Comparison of ENCODE assay signal across 24 mouse cellular contexts in the genomic region with DNA sequence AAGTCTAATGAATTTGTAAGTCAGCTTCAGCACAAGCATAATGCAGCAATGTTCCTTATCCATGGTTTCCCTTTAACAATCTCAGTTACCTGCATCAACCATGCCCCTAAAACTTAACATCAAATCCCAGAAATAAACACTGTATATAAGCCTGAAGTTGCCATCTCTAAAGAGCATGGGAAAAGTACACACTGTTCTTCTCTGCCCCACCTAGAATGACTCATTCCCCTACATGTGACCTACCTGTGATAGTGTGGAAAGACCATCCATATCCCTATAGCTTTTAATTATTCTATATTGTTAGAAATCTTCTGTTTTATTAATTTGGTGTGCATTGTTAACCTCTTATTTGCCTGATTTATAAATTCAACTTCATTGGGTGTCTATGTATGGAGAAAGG. TPM values are rescaled to one million over a fixed set of nuclear protein-coding genes. Genes with fewer than 3 reads are reported as not detected.
DNase-seq lines count a peak whose midpoint lies in the region; ATAC-seq and TF ChIP-seq lines count a peak whose summit lies in the region.
"Had no signal": no experiment of that assay in that cellular context is flagged by ENCODE, and none has a peak within 500 bp of the region (broad histone marks: within the 10 kb centered on the region; RNA-seq: fewer than 3 reads in every experiment).

No protein-coding gene starts in this region.

- peak; percentile 66 for ATAC-seq in lung, postnatal 0 days
- ATAC-seq in intestine, embryonic 16.5 days = peak; percentile 86
- ATAC-seq in stomach, postnatal 0 days (ENCODE audit: low FRiP score, low TSS enrichment) = peak; percentile 81
- ATAC-seq: activated CD4-positive, CD25-positive, alpha-beta regulatory T cell, adult 4 months; forebrain, embryonic 14.5 days; forebrain, embryonic 16.5 days had no signal

- H3K4me2 ChIP-seq in lung, postnatal 0 days (replicated peaks; ENCODE audit: low read depth, low read length) = no peak overlapping the region
- H3K4me2 ChIP-seq in intestine, embryonic 16.5 days (ENCODE audit: low read depth, low read length) = no peak overlapping the region
- no peak overlapping the region for H3K4me2 ChIP-seq in stomach, postnatal 0 days (replicated peaks; ENCODE audit: low read depth)
- H3K4me2 ChIP-seq: embryonic facial prominence, embryonic 13.5 days; embryonic facial prominence, embryonic 15.5 days; forebrain, embryonic 12.5 days had no signal

- TF ChIP-seq CTCF in lung, postnatal 0 days (IDR thresholded peaks at IDR 0.05) = no peak
- TF ChIP-seq CTCF in stomach, postnatal 0 days (IDR thresholded peaks at IDR 0.05; ENCODE audit: low read depth) = no peak

- no peaks in the 10 kb centered on the region for H3K9me3 ChIP-seq in lung, postnatal 0 days (ENCODE audit: low read length)
- no peaks in the 10 kb centered on the region for H3K9me3 ChIP-seq in intestine, embryonic 16.5 days (ENCODE audit: control insufficient read depth, low read length)
- H3K9me3 ChIP-seq in stomach, postnatal 0 days (ENCODE audit: control insufficient read depth, low read length) = no peaks in the 10 kb centered on the region
- H3K9me3 ChIP-seq: embryonic facial prominence, embryonic 13.5 days; embryonic facial prominence, embryonic 15.5 days; forebrain, embryonic 10.5 days; forebrain, embryonic 12.5 days had no signal

- no peaks in the 10 kb centered on the region for H3K27me3 ChIP-seq in lung, postnatal 0 days (replicated peaks; ENCODE audit: insufficient read depth, low read length)
- H3K27me3 ChIP-seq in intestine, embryonic 16.5 days (replicated peaks; ENCODE audit: control insufficient read depth, insufficient read depth, low read length) = no peaks in the 10 kb centered on the region
- no peaks in the 10 kb centered on the region for H3K27me3 ChIP-seq in stomach, postnatal 0 days (ENCODE audit: control insufficient read depth, insufficient read depth, low read length)
- H3K27me3 ChIP-seq: embryonic facial prominence, embryonic 13.5 days; embryonic facial prominence, embryonic 15.5 days; forebrain, embryonic 12.5 days had no signal

- peak; percentile 87 for TF ChIP-seq EP300 in lung, postnatal 0 days (IDR thresholded peaks at IDR 0.05)
- TF ChIP-seq EP300 in stomach, postnatal 0 days (optimal IDR thresholded peaks at IDR 0.05) = no peak

- no peak overlapping the region for H3K9ac ChIP-seq in lung, postnatal 0 days (replicated peaks; ENCODE audit: low read depth)
- no peak overlapping the region for H3K9ac ChIP-seq in intestine, embryonic 16.5 days (ENCODE audit: low read depth, low read length)
- no peak overlapping the region for H3K9ac ChIP-seq in stomach, postnatal 0 days (ENCODE audit: low read length)
- H3K9ac ChIP-seq: embryonic facial prominence, embryonic 13.5 days; embryonic facial prominence, embryonic 15.5 days; forebrain, embryonic 12.5 days had no signal

- no peak overlapping the region for H3K4me3 ChIP-seq in lung, postnatal 0 days (ENCODE audit: low read depth, low read length)
- H3K4me3 ChIP-seq in intestine, embryonic 16.5 days (ENCODE audit: low read length) = no peak overlapping the region
- H3K4me3 ChIP-seq in stomach, postnatal 0 days (ENCODE audit: low read depth, low read length) = no peak overlapping the region
- H3K4me3 ChIP-seq: embryonic facial prominence, embryonic 13.5 days; embryonic facial prominence, embryonic 15.5 days; erythroblast, embryonic 14.5 days; forebrain, embryonic 10.5 days; forebrain, embryonic 12.5 days had no signal

- peak; percentile 44 for DNase-seq in lung, postnatal 0 days (ENCODE audit: low spot score)
- DNase-seq in lung, postnatal 36 days = no peak
- no peak for DNase-seq in stomach, postnatal 0 days (ENCODE audit: low spot score)
- DNase-seq in right cerebral cortex, postnatal 10 days (ENCODE audit: low spot score in 2 of 2) = no peak
- DNase-seq in c-Kit-positive CD71-positive TER-119-positive erythroid progenitor cells, embryonic 14.5 days (ENCODE audit: low spot score) = no peak
- DNase-seq: adrenal gland, adult 8-10 months; adrenal gland, postnatal 14 days; adrenal gland, postnatal 36 days; cerebellum, adult 11 months; cerebellum, adult 18-20 months; cerebellum, adult 8-10 months; cerebellum, adult 9-11 months; cerebellum, postnatal 14 days; cerebellum, postnatal 36 days; embryo, embryonic 11 days had no signal

- H3K36me3 ChIP-seq in lung, postnatal 0 days (ENCODE audit: insufficient read depth, low read length) = no peaks in the 10 kb centered on the region
- no peaks in the 10 kb centered on the region for H3K36me3 ChIP-seq in intestine, embryonic 16.5 days (ENCODE audit: control insufficient read depth, insufficient read depth, low read length)
- no peaks in the 10 kb centered on the region for H3K36me3 ChIP-seq in stomach, postnatal 0 days (ENCODE audit: control insufficient read depth, insufficient read depth, low read length)
- H3K36me3 ChIP-seq: embryonic facial prominence, embryonic 13.5 days; embryonic facial prominence, embryonic 15.5 days; forebrain, embryonic 10.5 days; forebrain, embryonic 12.5 days had no signal

- H3K27ac ChIP-seq in lung, postnatal 0 days (ENCODE audit: low read length) = no peak overlapping the region
- H3K27ac ChIP-seq in intestine, embryonic 16.5 days (ENCODE audit: low read length) = no peak overlapping the region
- no peak overlapping the region for H3K27ac ChIP-seq in stomach, postnatal 0 days (replicated peaks)
- H3K27ac ChIP-seq: embryonic facial prominence, embryonic 13.5 days; embryonic facial prominence, embryonic 15.5 days; forebrain, embryonic 10.5 days; forebrain, embryonic 12.5 days had no signal

- H3K4me1 ChIP-seq in lung, postnatal 0 days (ENCODE audit: insufficient read depth, low read depth, low read length) = peaks cover 9% of the 10 kb centered on the region; the same call in 1 of the 2 replicates
- H3K4me1 ChIP-seq in intestine, embryonic 16.5 days (ENCODE audit: control insufficient read depth, insufficient read depth, low read length) = no peaks in the 10 kb centered on the region
- H3K4me1 ChIP-seq in stomach, postnatal 0 days (replicated peaks; ENCODE audit: control insufficient read depth, insufficient read depth) = no peaks in the 10 kb centered on the region
- H3K4me1 ChIP-seq: embryonic facial prominence, embryonic 13.5 days; embryonic facial prominence, embryonic 15.5 days; forebrain, embryonic 10.5 days; forebrain, embryonic 12.5 days had no signal

RNA-seq across cellular contexts. Expression of gene Slc16a12, which starts 27.0 kb away (rescaled TPM):
- polyA plus RNA-seq in lung, postnatal 0 days (2015; fragmentation: Nextera tagmentation; extraction: Ambion mirVana) = 8.4 and 9.4 TPM in 2 replicates
- polyA plus RNA-seq in intestine, embryonic 16.5 days (2015; fragmentation: Nextera tagmentation; extraction: Ambion mirVana) = 8.1 and 8.3 TPM in 2 replicates
- 0.63 and 0.74 TPM in 2 replicates for polyA plus RNA-seq in stomach, postnatal 0 days (2015; fragmentation: Nextera tagmentation; extraction: Ambion mirVana)
- polyA plus RNA-seq: activated CD4-positive, CD25-positive, alpha-beta regulatory T cell, adult 4 months; erythroblast, embryonic 14.5 days had no signal
